Mouse (Mus musculus) testis, adult 2 months (tissue): ENCODE data around the gene Ptges3.
"Not testable (repeated sequence)": the region's sequence is repeated elsewhere in the genome, so short reads cannot be mapped to it uniquely, and the experiment has no call there.

Experiments used
- CTCF ChIP-seq: fragments of 200-500 bp; IDR thresholded peaks from 2 replicates; pipeline ENCODE4 v1.5.1; 2012; ENCODE audit warnings: low read depth, mild to moderate bottlenecking, inconsistent platforms, low read length, moderate library complexity; ENCODE audit not compliant: control insufficient read depth, insufficient read depth, insufficient replicate concordance
- POLR2A ChIP-seq: fragments of 200-500 bp; IDR thresholded peaks from 2 replicates; pipeline ENCODE4 v1.6.1; 2012; ENCODE audit warnings: low read depth, mild to moderate bottlenecking, inconsistent platforms, low read length, moderate library complexity; ENCODE audit not compliant: control insufficient read depth

- not testable (repeated sequence) for TF ChIP-seq CTCF, POLR2A
These were observed 6.6 kb upstream of the Ptges3 start for GRCm38 (mm10) chr10:128052136-128052535.
